ENCODE assay signal across 14 mouse cellular contexts in the genomic region with DNA sequence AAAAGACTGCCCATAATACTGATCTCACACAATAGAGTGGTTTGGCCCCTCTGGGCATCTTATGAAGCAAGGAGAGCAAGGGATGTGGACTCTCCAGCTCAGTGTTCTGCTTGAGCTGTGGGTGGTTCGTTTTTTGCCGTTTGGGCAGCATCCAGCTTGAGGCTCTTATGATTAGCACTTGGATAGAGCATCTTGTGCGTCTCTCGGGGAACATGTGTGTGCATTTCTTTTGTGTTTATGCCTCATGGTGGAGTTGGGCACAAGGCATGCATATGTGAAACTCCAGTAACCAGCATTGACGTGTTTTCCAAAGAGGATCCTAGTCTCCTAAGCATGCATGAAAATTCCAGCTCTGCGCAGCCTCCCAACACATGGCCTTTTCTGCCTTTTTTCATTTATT. TPM values are rescaled to one million over a fixed set of nuclear protein-coding genes. Genes with fewer than 3 reads are reported as not detected.
DNase-seq lines count a peak whose midpoint lies in the region; ATAC-seq lines count a peak whose summit lies in the region.
"Had no signal": no experiment of that assay in that cellular context is flagged by ENCODE, and none has a peak within 500 bp of the region (broad histone marks: within the 10 kb centered on the region; RNA-seq: fewer than 3 reads in every experiment).

No protein-coding gene starts in this region.

- peak; percentile 72 for ATAC-seq in frontal cortex, adult (ENCODE audit: low TSS enrichment)
- ATAC-seq: intestine, postnatal 0 days had no signal

- DNase-seq in frontal cortex, postnatal 10 days (ENCODE audit: low spot score in 2 of 2): no peak
- DNase-seq in retina, postnatal 1 day: peak; percentile 21
- no peak for DNase-seq in retina, embryonic 14.5 days (ENCODE audit: low spot score)
- DNase-seq in right cerebral cortex, adult 18-20 months: peak; percentile 59
- DNase-seq in gastrocnemius, adult 8-10 months (ENCODE audit: low spot score in 2 of 2): no peak
- DNase-seq in kidney, postnatal 4 days: no peak
- DNase-seq: adrenal gland, adult 8-10 months; cerebellum, adult 11-12 months; cerebellum, postnatal 36 days; spleen, adult 18-20 months; thymus, postnatal 36 days had no signal

RNA-seq across cellular contexts. Expression of gene Col23a1, which starts 47.9 kb away (rescaled TPM):
- 1 to 10 TPM in 1 of 4 experiments, under 1 TPM in 3; 0.82 to 1.6 (median 0.93) TPM for total RNA-seq in gastrocnemius, adult 8-10 months (2022)
- total RNA-seq: monocyte, adult 5-6 weeks had no signal

Comparison
In these comparisons a context has a peak if more than half of its experiments do, and no peak if none do; other contexts are left out.
1. DNase-seq: peak in retina, postnatal 1 day (single experiment) and right cerebral cortex, adult 18-20 months (single experiment); none in frontal cortex, postnatal 10 days (0 of 2), retina, embryonic 14.5 days (single experiment), gastrocnemius, adult 8-10 months (0 of 2) and kidney, postnatal 4 days (0 of 2).